Mouse (Mus musculus) regulatory T cell (primary cell): Measurements from ENCODE around the gene Scgb1c1.
"Not testable (repeated sequence)": the region's sequence is repeated elsewhere in the genome, so short reads cannot be mapped to it uniquely, and the experiment has no call there.

Experiments used
- in situ Hi-C: fragments of 300-600 bp; cut with MboI, MseI; formaldehyde crosslinking; loops from one replicate; pipeline ENCODE4 v1.15.1; 2025; ENCODE audit warnings: high pct_unique_total_duplicates

The Scgb1c1 gene

DNA sequence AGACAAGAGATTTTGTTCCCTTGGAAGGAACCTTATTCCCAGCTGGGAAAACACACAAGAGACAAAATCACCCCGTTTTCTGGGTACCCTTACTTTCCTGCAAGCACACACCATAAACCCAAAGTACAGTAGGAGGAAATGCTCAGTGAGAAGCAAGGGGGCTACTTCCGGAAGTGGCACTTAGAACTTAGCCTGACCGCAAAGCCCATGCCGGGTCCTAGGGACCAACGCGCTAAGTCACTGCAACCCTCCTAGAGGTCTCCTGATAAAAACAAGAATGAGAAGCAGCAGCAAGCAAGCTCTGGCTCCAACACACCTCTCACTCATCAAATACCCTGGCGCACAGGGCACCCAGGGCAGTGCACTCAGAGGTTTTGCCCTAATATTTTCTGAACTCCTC, 34.0 kb downstream of the Scgb1c1 start:
- in situ Hi-C loops, result no loop called here

GRCm38 (mm10) chr7:140880419-140880818, 35.1 kb downstream of the Scgb1c1 start:
- in situ Hi-C loops, result loop anchor here (10.0 kb wide), 1 partner anchor 746 kb away; the partner anchor contains the start of gene Mtg1

GRCm38 (mm10) chr7:140880865-140881515, 35.6 kb downstream of the Scgb1c1 start:
- in situ Hi-C loops, result loop anchor here (10.0 kb wide), 1 partner anchor 746 kb away; the partner anchor contains the start of gene Mtg1

GRCm38 (mm10) chr7:140881696-140882468, 36.5 kb downstream of the Scgb1c1 start, which contains the start of the genes Psmd13 and Sirt3:
Gene Psmd13 (plus strand): TSS chr7:140881968.
Gene Sirt3 (minus strand): TSS chr7:140882309.
- in situ Hi-C loops, result loop anchor here (10.0 kb wide), 1 partner anchor 747 kb away; the partner anchor contains the start of gene Mtg1

- in situ Hi-C loops, result loop anchor here (10.0 kb wide), 1 partner anchor 748 kb away; the partner anchor contains the start of gene Mtg1
These were observed 37.1 kb downstream of the Scgb1c1 start for GRCm38 (mm10) chr7:140882469-140882803.

DNA sequence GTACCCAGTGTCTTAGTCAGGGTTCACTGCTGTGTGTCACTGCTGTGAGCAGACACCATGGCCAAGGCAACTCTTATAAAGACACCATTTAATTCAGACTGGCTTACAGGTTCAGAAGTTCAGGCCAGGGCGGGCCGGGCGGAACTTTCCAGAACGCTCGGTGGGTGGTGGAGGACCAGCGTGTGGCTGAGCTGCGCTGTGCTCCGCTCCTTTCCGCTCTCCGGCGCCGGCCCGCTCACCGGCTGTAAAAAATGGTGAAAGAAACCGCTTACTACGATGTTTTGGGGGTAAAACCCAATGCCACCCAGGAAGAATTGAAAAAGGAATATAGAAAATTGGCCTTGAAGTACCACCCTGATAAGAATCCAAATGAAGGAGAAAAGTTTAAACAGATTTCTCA, 45.3 kb downstream of the Scgb1c1 start:
- in situ Hi-C loops, result not testable (repeated sequence)

DNA sequence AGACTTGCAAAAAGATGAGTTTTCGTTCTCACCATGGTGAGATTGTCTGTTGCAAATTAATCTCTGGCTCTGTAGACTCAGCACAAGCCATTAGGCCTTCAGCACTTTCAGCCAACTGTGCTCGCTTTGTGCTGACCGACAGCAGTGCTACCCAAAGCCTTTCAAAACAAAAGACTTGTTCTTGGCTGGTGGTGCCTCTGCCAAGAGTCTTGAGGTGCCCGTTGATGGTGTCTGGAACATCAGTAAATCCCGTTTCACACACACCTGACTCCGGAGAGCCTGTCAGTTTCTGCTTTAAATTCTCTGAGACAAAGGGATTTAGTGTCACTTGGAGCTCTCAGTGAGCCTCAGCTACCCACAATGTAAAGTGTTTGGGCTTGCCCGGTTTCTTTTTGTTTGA, 48.7 kb downstream of the Scgb1c1 start:
- in situ Hi-C loops, result no loop called here

DNA sequence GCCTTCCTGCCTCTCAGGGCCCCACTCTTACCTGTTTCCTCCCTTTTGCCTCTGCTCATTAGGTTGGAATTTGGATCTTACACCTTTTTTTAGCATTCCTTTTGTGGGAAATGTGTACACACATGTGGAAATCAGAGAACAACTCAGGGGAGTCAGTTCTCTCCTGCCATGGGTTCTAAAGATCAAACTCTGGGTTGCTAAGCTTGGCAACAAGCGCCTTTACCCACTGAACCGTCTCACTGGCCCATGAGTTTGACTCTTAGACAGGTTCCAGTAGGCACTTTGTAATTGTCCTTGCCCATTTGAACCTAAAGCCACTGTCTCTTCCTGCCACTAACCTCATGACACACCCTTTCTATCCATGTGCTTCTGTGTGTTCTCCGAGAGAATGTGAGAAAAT, 49.3 kb downstream of the Scgb1c1 start:
- in situ Hi-C loops, result no loop called here
